Mouse (Mus musculus) stomach, embryonic 14.5 days (tissue): ENCODE measurements around the gene Hbb-bh2. TPM values are rescaled to one million over a fixed set of nuclear protein-coding genes. Genes with fewer than 3 reads are reported as not detected.
"Not testable (repeated sequence)": the region's sequence is repeated elsewhere in the genome, so short reads cannot be mapped to it uniquely, and the experiment has no call there.

Experiments
- ATAC-seq: fragments of 200-750 bp; cut with Nextera tagmentation; 2 replicates; pipeline ENCODE4 v1.8.0; 2017; ENCODE audit warnings: low read depth, moderate TSS enrichment; ENCODE audit not compliant: insufficient number of reproducible peaks, insufficient read depth, low FRiP score
- H3K27ac ChIP-seq: fragments of 300-500 bp; sonication (generic); 2 replicates; pipeline ENCODE4 v1.5.1; 2014; ENCODE audit warnings: mild to moderate bottlenecking, low read length, moderate library complexity, mixed read lengths
- H3K27me3 ChIP-seq: fragments of 300-500 bp; sonication (generic); 2 replicates; pipeline ENCODE4 v1.6.1; 2014; ENCODE audit warnings: low read length, control low read depth, mixed read lengths; ENCODE audit not compliant: control insufficient read depth, insufficient read depth
- H3K36me3 ChIP-seq: fragments of 300-500 bp; sonication (generic); 2 replicates; pipeline ENCODE4 v1.6.1; 2014; ENCODE audit warnings: mild to moderate bottlenecking, control low read depth, low read length, moderate library complexity, mixed read lengths; ENCODE audit not compliant: control insufficient read depth, insufficient read depth
- H3K4me1 ChIP-seq: fragments of 300-500 bp; sonication (generic); 2 replicates; pipeline ENCODE4 v1.6.1; 2014; ENCODE audit warnings: low read length, control low read depth, mixed read lengths; ENCODE audit not compliant: control insufficient read depth, insufficient read depth
- H3K4me2 ChIP-seq: fragments of 300-500 bp; sonication (generic); replicated peaks from 2 replicates; pipeline ENCODE4 v1.6.1; 2014; ENCODE audit warnings: low read depth, low read length, control low read depth
- H3K4me3 ChIP-seq: fragments of 300-500 bp; sonication (generic); 2 replicates; pipeline ENCODE4 v1.5.1; 2014; ENCODE audit warnings: low read depth, low read length, control low read depth
- H3K9ac ChIP-seq: fragments of 300-500 bp; sonication (generic); replicated peaks from 2 replicates; pipeline ENCODE4 v1.6.1; 2014; ENCODE audit warnings: low read depth, mild to moderate bottlenecking, control low read depth, low read length, moderate library complexity, mixed read lengths
- H3K9me3 ChIP-seq: fragments of 300-500 bp; sonication (generic); 2 replicates; pipeline ENCODE4 v1.6.1; 2016; ENCODE audit warnings: low read depth, low read length, control low read depth; ENCODE audit not compliant: control insufficient read depth
- WGBS: fragments of 180-500 bp; shearing (Covaris S2); extraction: QIAGEN DNeasy Blood & Tissue Kit; methylation state at CpG from one replicate; pipeline ENCODE4 v1.1.7; 2014; 5-methylcytosine and 5-hydroxymethylcytosine counted together
- polyA plus RNA-seq: library from polyadenylated mRNA; unstranded; fragments of >200 nt; fragmentation: Nextera tagmentation; extraction: Ambion mirVana; gene quantifications from 2 replicates; pipeline ENCODE4 v1.2.1, GENCODE M21; 2014

The Hbb-bh2 gene
- polyA plus RNA-seq, 1 experiment from 2014 or later: not detected

DNA sequence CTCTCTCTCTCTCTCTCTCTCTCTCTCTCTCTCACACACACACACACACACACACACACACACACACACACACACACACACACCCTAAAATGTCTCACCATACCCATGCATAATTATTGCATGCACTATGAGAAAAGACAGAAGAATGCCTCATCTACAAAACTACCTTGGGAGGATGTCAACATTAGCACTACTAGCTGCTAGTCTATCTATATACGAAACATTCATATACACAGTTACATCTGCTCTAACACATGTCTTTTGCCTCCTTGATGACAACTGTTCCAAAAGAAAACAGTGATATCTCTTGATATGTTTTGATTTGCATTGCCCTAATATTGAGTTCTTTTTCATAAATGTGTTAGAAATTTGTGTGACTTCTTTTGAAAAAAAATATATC, 30.0 kb downstream of the Hbb-bh2 start:
- H3K4me2 ChIP-seq: no peak overlapping the region
- no peak overlapping the region for H3K27ac ChIP-seq
- WGBS: 76% methylated on average over 1 of the region's 1 CpGs
- no peaks in the 10 kb centered on the region for H3K36me3 ChIP-seq
- no peak overlapping the region for H3K4me3 ChIP-seq
- no peak overlapping the region for H3K9ac ChIP-seq
- ATAC-seq: no peak
- H3K9me3 ChIP-seq: no peaks in the 10 kb centered on the region
- H3K27me3 ChIP-seq: no peaks in the 10 kb centered on the region
- H3K4me1 ChIP-seq: no peaks in the 10 kb centered on the region

GRCm38 (mm10) chr7:103809801-103810155, 30.5 kb downstream of the Hbb-bh2 start:
- H3K4me1 ChIP-seq: no peaks in the 10 kb centered on the region
- H3K27me3 ChIP-seq: no peaks in the 10 kb centered on the region
- H3K27ac ChIP-seq: no peak overlapping the region
- no peaks in the 10 kb centered on the region for H3K9me3 ChIP-seq
- no peak for ATAC-seq
- WGBS: 55% methylated on average over 1 of the region's 1 CpGs
- H3K9ac ChIP-seq: no peak overlapping the region
- H3K36me3 ChIP-seq: no peaks in the 10 kb centered on the region
- no peak overlapping the region for H3K4me3 ChIP-seq
- H3K4me2 ChIP-seq: no peak overlapping the region

- Histone ChIP-seq H3K9me3 (no peaks in the 10 kb centered on the region), H3K4me3 (no peak overlapping the region), H3K27me3 (no peaks in the 10 kb centered on the region), H3K4me1 (no peaks in the 10 kb centered on the region), H3K36me3 (no peaks in the 10 kb centered on the region), H3K4me2 (no peak overlapping the region), H3K27ac (no peak overlapping the region), H3K9ac (no peak overlapping the region)
- no peak for ATAC-seq
- 53% methylated on average over 5 of the region's 5 CpGs for WGBS
Observed at GRCm38 (mm10) chr7:103808971-103809800, 31.1 kb downstream of the Hbb-bh2 start.

- WGBS: 78% methylated on average over 2 of the region's 2 CpGs
- H3K9me3 ChIP-seq, H3K36me3 ChIP-seq, H3K27ac ChIP-seq, H3K4me1 ChIP-seq, H3K4me3 ChIP-seq, H3K4me2 ChIP-seq, H3K27me3 ChIP-seq, ATAC-seq, H3K9ac ChIP-seq: not testable (repeated sequence)
Observed at GRCm38 (mm10) chr7:103808120-103808519, 32.2 kb downstream of the Hbb-bh2 start.

DNA sequence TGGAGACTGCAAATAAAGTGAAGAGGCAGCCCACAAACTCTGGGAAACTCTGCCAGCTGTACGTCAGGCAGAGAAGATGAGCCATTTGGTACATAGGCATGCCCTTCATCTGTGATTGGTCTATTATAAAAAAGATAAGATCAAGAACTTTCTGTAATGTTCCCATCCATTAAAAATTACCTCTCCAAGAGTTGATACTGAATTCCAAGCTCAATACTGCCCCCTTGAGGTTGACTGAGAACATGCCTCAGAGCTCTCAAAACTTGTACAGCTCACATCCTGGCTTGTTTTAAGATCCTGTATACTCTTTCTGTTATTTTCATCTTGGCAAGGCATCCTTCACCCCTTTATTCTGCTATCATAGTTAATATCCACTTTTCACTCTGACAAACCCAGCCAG, 33.5 kb downstream of the Hbb-bh2 start:
- WGBS: 59% methylated on average over 1 of the region's 1 CpGs
- H3K27me3 ChIP-seq: no peaks in the 10 kb centered on the region
- no peak overlapping the region for H3K4me2 ChIP-seq
- H3K27ac ChIP-seq: no peak overlapping the region
- H3K9me3 ChIP-seq: no peaks in the 10 kb centered on the region
- ATAC-seq: no peak
- no peak overlapping the region for H3K4me3 ChIP-seq
- H3K36me3 ChIP-seq: no peaks in the 10 kb centered on the region
- no peak overlapping the region for H3K9ac ChIP-seq
- H3K4me1 ChIP-seq: no peaks in the 10 kb centered on the region

DNA sequence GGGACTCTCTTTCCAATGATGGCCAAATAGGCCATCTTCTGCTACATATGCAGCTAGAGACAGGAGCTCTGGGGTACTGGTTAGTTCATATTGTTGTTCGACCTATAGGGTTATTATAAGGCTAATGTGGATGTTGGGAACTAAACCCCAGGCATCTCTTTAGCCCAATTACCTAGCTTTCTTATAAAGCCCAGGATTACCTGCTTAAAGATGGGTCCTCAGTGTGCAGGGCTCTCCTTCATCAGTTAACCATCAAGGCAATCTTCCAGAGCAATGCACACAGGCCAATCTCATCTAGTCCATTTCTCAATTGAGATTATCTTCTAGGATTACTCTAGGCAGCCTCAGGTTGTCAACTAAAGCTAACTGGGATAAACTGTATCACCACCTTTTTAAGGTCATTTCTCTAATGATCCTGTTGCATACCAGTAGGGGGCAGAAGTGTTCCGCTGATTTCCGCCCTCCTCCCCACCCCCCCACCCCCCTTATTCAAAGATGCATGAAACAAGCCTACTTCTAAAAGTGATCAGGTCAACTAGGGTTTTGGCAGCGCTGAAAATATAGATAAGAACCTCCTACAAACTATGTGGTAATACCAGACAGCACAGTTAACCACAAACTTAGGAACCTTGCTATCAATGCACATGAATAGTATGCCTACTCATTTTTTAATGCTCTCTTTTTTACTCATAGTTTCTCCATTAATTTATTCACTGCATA, 47.5 kb downstream of the Hbb-bh2 start:
- H3K27me3 ChIP-seq: no peaks in the 10 kb centered on the region
- H3K4me2 ChIP-seq: no peak overlapping the region
- no peaks in the 10 kb centered on the region for H3K36me3 ChIP-seq
- 28% methylated on average over 4 of the region's 4 CpGs for WGBS
- H3K27ac ChIP-seq: no peak overlapping the region
- no peak overlapping the region for H3K9ac ChIP-seq
- H3K4me3 ChIP-seq: no peak overlapping the region
- H3K4me1 ChIP-seq: no peaks in the 10 kb centered on the region
- ATAC-seq: no peak
- H3K9me3 ChIP-seq: no peaks in the 10 kb centered on the region

DNA sequence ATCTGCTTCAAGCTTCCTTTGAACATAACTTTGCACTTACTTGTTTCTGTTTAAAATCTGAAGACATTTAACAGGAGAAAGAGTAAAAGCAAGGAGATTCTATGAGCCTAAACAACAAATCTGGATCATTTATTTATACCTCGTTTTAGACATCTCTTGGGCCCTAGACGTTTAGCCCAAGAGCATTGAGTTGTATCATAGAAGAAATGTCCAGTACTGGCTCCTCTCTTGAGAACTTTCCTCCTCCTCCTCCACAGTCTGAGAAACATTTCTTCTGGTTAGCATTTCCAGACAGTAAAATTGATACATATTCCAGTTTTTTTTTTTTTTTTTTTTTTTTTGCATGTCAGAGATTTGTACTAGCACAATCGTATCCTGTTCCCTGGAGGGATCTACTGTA, 48.6 kb downstream of the Hbb-bh2 start, which contains the start of gene Olfr67:
Olfr67 (minus strand) TSS at position 101 of the 400 bp plus-strand sequence.
- WGBS: 67% methylated on average over 3 of the region's 3 CpGs
- Histone ChIP-seq H3K9me3 (no peaks in the 10 kb centered on the region), H3K27me3 (no peaks in the 10 kb centered on the region), H3K36me3 (no peaks in the 10 kb centered on the region), H3K27ac (no peak within 1 kb of the TSS), H3K4me1 (no peaks in the 10 kb centered on the region), H3K9ac (no peak within 1 kb of the TSS), H3K4me3 (no peak within 1 kb of the TSS), H3K4me2 (no peak within 1 kb of the TSS)
- no peak for ATAC-seq
